Mouse (Mus musculus): ENCODE measurements around the gene Olfr450. TPM values are rescaled to one million over a fixed set of nuclear protein-coding genes. Genes with fewer than 3 reads are reported as not detected.

Gene Olfr450
- polyA plus RNA-seq (2012; rRNA removed; ENCODE audit: low replicate concordance): not detected in 2 replicates

GRCm38 (mm10) chr6:42811639-42812038 lies at the start of gene Olfr450:
Gene Olfr450, plus strand, starts transcription at chr6:42811939.

GRCm38 (mm10) chr6:42784793-42785192 lies 26.9 kb upstream of the Olfr450 start, which contains the start of gene Olfr452:
Gene Olfr452, plus strand, starts transcription at chr6:42785093.

GRCm38 (mm10) chr6:42834084-42834483 lies 22.3 kb downstream of the Olfr450 start, which contains the start of gene Olfr449:
Gene Olfr449, plus strand, starts transcription at chr6:42834384.

Other genes with a start within 250 kb of the Olfr450 start
- not detected in 2 replicates for gene Tcaf3, start 214.2 kb upstream of the Olfr450 start, polyA plus RNA-seq (2012; rRNA removed; ENCODE audit: low replicate concordance)
- gene Tcaf2, start 166.7 kb upstream of the Olfr450 start, polyA plus RNA-seq (2012; rRNA removed; ENCODE audit: low replicate concordance): 2.0 and 3.3 TPM in 2 replicates
- 1.9 and 3.2 TPM in 2 replicates for gene Tcaf1, start 101.9 kb upstream of the Olfr450 start, polyA plus RNA-seq (2012; rRNA removed; ENCODE audit: low replicate concordance)
- gene Olfr453, start 72.6 kb upstream of the Olfr450 start, polyA plus RNA-seq (2012; rRNA removed; ENCODE audit: low replicate concordance): not detected in 2 replicates
- not detected in 2 replicates for gene Olfr38, start 55.5 kb upstream of the Olfr450 start, polyA plus RNA-seq (2012; rRNA removed; ENCODE audit: low replicate concordance)
- gene Olfr452, start 26.8 kb upstream of the Olfr450 start, polyA plus RNA-seq (2012; rRNA removed; ENCODE audit: low replicate concordance): not detected in 2 replicates
- gene Olfr449, start 22.4 kb downstream of the Olfr450 start, polyA plus RNA-seq (2012; rRNA removed; ENCODE audit: low replicate concordance): not detected in 2 replicates
- not detected in 2 replicates for gene Olfr448, start 78.5 kb downstream of the Olfr450 start, polyA plus RNA-seq (2012; rRNA removed; ENCODE audit: low replicate concordance)
- not detected in 2 replicates for gene Olfr447, start 96.9 kb downstream of the Olfr450 start, polyA plus RNA-seq (2012; rRNA removed; ENCODE audit: low replicate concordance)
- not detected in 2 replicates for gene Olfr446, start 109.4 kb downstream of the Olfr450 start, polyA plus RNA-seq (2012; rRNA removed; ENCODE audit: low replicate concordance)
- gene Olfr444, start 137.1 kb downstream of the Olfr450 start, polyA plus RNA-seq (2012; rRNA removed; ENCODE audit: low replicate concordance): not detected in 2 replicates

Measured in duodenum, adult 2 months (tissue).